Comparison of ENCODE assay signal across 9 mouse cellular contexts in the genomic region with DNA sequence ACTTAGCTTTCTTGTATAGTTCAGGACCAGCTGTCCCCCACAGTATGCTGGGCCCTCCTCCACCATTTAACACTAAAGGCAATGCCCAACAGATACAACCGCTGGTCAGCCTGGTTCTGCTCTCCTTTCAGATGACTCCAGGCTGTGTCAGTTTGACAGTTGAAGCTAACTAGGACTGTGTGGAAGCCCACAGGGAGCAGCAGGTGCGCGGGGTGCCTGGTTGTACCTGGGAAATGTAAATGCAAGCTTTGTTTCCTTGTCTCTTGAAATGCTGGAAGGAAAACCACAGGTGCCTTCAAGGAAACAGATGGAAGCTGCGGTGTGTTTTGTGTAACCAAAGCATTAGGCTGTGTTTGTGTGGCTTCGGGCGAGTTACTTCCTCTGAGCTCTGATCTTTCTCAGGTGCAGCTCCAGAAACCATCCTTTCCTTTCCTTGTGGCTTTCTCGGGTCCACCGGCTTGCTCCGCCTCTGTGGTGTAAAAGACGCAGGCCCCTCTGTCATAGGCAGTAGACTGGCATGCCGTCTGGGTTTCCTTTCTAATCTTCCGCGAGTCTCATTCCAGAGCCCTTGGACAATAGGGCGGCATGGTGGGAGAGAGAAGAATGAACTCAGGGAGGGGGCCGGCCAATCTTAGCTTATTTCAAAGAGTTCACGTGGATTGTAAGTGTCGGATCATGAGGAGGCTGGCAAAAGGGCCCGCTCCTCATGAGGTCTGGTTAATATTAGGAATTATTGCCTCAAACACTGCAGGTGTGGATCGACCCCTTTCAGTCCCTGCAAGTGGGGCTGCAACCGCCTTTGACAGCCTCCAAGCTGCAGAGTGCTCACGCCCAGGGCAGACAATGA.
DNase-seq lines count a peak whose midpoint lies in the region; ATAC-seq lines count a peak whose summit lies in the region.
"Had no signal": no experiment of that assay in that cellular context is flagged by ENCODE, and none has a peak within 500 bp of the region (broad histone marks: within the 10 kb centered on the region; RNA-seq: fewer than 3 reads in every experiment).

No protein-coding gene starts in this region.

- no peaks in the 10 kb centered on the region for H3K27me3 ChIP-seq in heart, embryonic 11.5 days (ENCODE audit: control insufficient read depth, insufficient read depth, low read length)
- peaks cover 17% of the 10 kb centered on the region; the same call in 1 of the 2 replicates for H3K27me3 ChIP-seq in embryonic facial prominence, embryonic 10.5 days (replicated peaks; ENCODE audit: low read depth, poor library complexity, severe bottlenecking)
- no peaks in the 10 kb centered on the region for H3K27me3 ChIP-seq in neural tube, embryonic 14.5 days (ENCODE audit: control insufficient read depth, insufficient read depth, low read length)

- WGBS in heart, embryonic 11.5 days (ENCODE audit: insufficient replicate concordance) = 23% methylated on average over 21 of the region's 21 CpGs
- WGBS in embryonic facial prominence, embryonic 10.5 days = 13% methylated on average over 21 of the region's 21 CpGs
- 14% methylated on average over 21 of the region's 21 CpGs for WGBS in neural tube, embryonic 14.5 days

- no peak overlapping the region for H3K27ac ChIP-seq in heart, embryonic 11.5 days (ENCODE audit: low read depth, low read length)
- peak overlapping the region; percentile 40; the same call in 1 of the 2 replicates for H3K27ac ChIP-seq in embryonic facial prominence, embryonic 10.5 days (replicated peaks)
- H3K27ac ChIP-seq in neural tube, embryonic 14.5 days (ENCODE audit: low read depth, low read length) = no peak overlapping the region

- H3K4me3 ChIP-seq in heart, embryonic 11.5 days (ENCODE audit: low read depth, low read length) = 0 out of 2 replicates have a peak overlapping the region, but pooled peaks have one; percentile 3
- H3K4me3 ChIP-seq in embryonic facial prominence, embryonic 10.5 days = peak overlapping the region; percentile 46
- no peak overlapping the region for H3K4me3 ChIP-seq in neural tube, embryonic 14.5 days (ENCODE audit: low read depth, low read length)
- H3K4me3 ChIP-seq: erythroblast, embryonic 14.5 days had no signal

- no peaks in the 10 kb centered on the region for H3K36me3 ChIP-seq in heart, embryonic 11.5 days (ENCODE audit: control insufficient read depth, insufficient read depth, low read length)
- no peaks in the 10 kb centered on the region for H3K36me3 ChIP-seq in embryonic facial prominence, embryonic 10.5 days (replicated peaks)
- H3K36me3 ChIP-seq in neural tube, embryonic 14.5 days (ENCODE audit: control insufficient read depth, insufficient read depth, low read length) = no peaks in the 10 kb centered on the region

- H3K4me1 ChIP-seq in heart, embryonic 11.5 days (ENCODE audit: control insufficient read depth, insufficient read depth, low read length) = no peaks in the 10 kb centered on the region
- peaks cover 11% of the 10 kb centered on the region for H3K4me1 ChIP-seq in embryonic facial prominence, embryonic 10.5 days
- no peaks in the 10 kb centered on the region for H3K4me1 ChIP-seq in neural tube, embryonic 14.5 days (ENCODE audit: control insufficient read depth, insufficient read depth, low read length)

- peak overlapping the region; percentile 53 for H3K4me2 ChIP-seq in heart, embryonic 11.5 days
- H3K4me2 ChIP-seq in neural tube, embryonic 14.5 days (ENCODE audit: low read depth, low read length) = peak overlapping the region; percentile 14; the same call in 1 of the 2 replicates

- no peaks in the 10 kb centered on the region for H3K9me3 ChIP-seq in heart, embryonic 11.5 days (replicated peaks; ENCODE audit: control insufficient read depth, low read length)
- H3K9me3 ChIP-seq in embryonic facial prominence, embryonic 10.5 days = no peaks in the 10 kb centered on the region
- H3K9me3 ChIP-seq in neural tube, embryonic 14.5 days (ENCODE audit: control insufficient read depth, low read length) = no peaks in the 10 kb centered on the region

- H3K9ac ChIP-seq in heart, embryonic 11.5 days (ENCODE audit: low read depth, low read length) = peak overlapping the region; percentile 18; the same call in 1 of the 2 replicates
- no peak overlapping the region for H3K9ac ChIP-seq in neural tube, embryonic 14.5 days (replicated peaks; ENCODE audit: low read depth, low read length)

- ATAC-seq in heart, embryonic 11.5 days (replicated peaks; ENCODE audit: insufficient number of reproducible peaks, low FRiP score, low TSS enrichment) = no peak
- ATAC-seq in inflammation-experienced regulatory T-cells, adult 6 months = peak; percentile 35
- peak; percentile 34; the same call in 1 of the 2 replicates for ATAC-seq in neural tube, embryonic 14.5 days (ENCODE audit: low read depth)

- no peak for DNase-seq in heart, adult 9 months (ENCODE audit: low spot score in 2 of 2)
- peak; percentile 44 for DNase-seq in embryonic facial prominence, embryonic 10.5 days (ENCODE audit: low spot score)
- no peak for DNase-seq in layer of hippocampus, postnatal 10 days (ENCODE audit: low spot score in 2 of 2)
- no peak for DNase-seq in urinary bladder, adult 18-20 months (ENCODE audit: low spot score in 2 of 2)
- DNase-seq in right cerebral cortex, postnatal 4 days = no peak
